Mouse (Mus musculus) neural tube, embryonic 15.5 days (tissue): ENCODE measurements around the gene Ttc26. TPM values are rescaled to one million over a fixed set of nuclear protein-coding genes. Genes with fewer than 3 reads are reported as not detected.

Experiments
- ATAC-seq: fragments of 200-750 bp; cut with Nextera tagmentation; 2 replicates; pipeline ENCODE4 v1.8.0; 2017; ENCODE audit warnings: mild to moderate bottlenecking, moderate TSS enrichment, moderate library complexity; ENCODE audit not compliant: low FRiP score
- H3K27ac ChIP-seq: fragments of 300-500 bp; sonication (generic); replicated peaks from 2 replicates; pipeline ENCODE4 v1.5.1; 2015; ENCODE audit warnings: mild to moderate bottlenecking, inconsistent platforms
- H3K27me3 ChIP-seq: fragments of 300-500 bp; sonication (generic); replicated peaks from 2 replicates; pipeline ENCODE4 v1.6.1; 2015; ENCODE audit warnings: inconsistent platforms
- H3K36me3 ChIP-seq: fragments of 300-500 bp; sonication (generic); 2 replicates; pipeline ENCODE4 v1.6.1; 2015; ENCODE audit warnings: inconsistent platforms
- H3K4me1 ChIP-seq: fragments of 300-500 bp; sonication (generic); 2 replicates; pipeline ENCODE4 v1.6.1; 2015; ENCODE audit warnings: inconsistent platforms
- H3K4me2 ChIP-seq: fragments of 300-500 bp; sonication (generic); 2 replicates; pipeline ENCODE4 v1.6.1; 2015; ENCODE audit warnings: inconsistent platforms, mild to moderate bottlenecking, moderate library complexity
- H3K4me3 ChIP-seq: fragments of 300-500 bp; sonication (generic); replicated peaks from 2 replicates; pipeline ENCODE4 v1.5.1; 2015; ENCODE audit warnings: mild to moderate bottlenecking, inconsistent platforms
- H3K9ac ChIP-seq: fragments of 300-500 bp; sonication (generic); replicated peaks from 2 replicates; pipeline ENCODE4 v1.6.1; 2015; ENCODE audit warnings: mild to moderate bottlenecking, inconsistent platforms
- H3K9me3 ChIP-seq: fragments of 300-500 bp; sonication (generic); replicated peaks from 2 replicates; pipeline ENCODE4 v1.6.1; 2016; ENCODE audit warnings: inconsistent platforms
- WGBS: fragments of 180-500 bp; shearing (Covaris S2); methylation state at CpG from one replicate; pipeline ENCODE4 v1.1.7; 2015; ENCODE audit warnings: mixed read lengths; 5-methylcytosine and 5-hydroxymethylcytosine counted together
- polyA plus RNA-seq: library from polyadenylated mRNA; unstranded; fragments of >200 nt; fragmentation: Nextera tagmentation; extraction: Ambion mirVana; gene quantifications from 2 replicates; pipeline ENCODE4 v1.2.1, GENCODE M21; 2015

Gene Ttc26
- polyA plus RNA-seq, result 4.5 and 4.8 TPM in 2 replicates

- Histone ChIP-seq H3K27ac (peak within 1 kb of the TSS; percentile 86), H3K9ac (peak within 1 kb of the TSS; percentile 65), H3K9me3 (no peaks in the 10 kb centered on the region), H3K4me2 (peak within 1 kb of the TSS; percentile 83), H3K4me3 (peak within 1 kb of the TSS; percentile 76), H3K4me1 (peaks cover 13% of the 10 kb centered on the region), H3K27me3 (no peaks in the 10 kb centered on the region), H3K36me3 (0 out of 2 replicates have a peak, but pooled peaks cover 9% of the 10 kb centered on the region)
- peak; percentile 95 for ATAC-seq
- WGBS, result under 1% methylated on average over 26 of the region's 26 CpGs
Measured at GRCm38 (mm10) chr6:38381129-38381771, at the start of gene Ttc26. TSS of gene Ttc26 (plus strand) at chr6:38381469.

- H3K27ac ChIP-seq, result no peak overlapping the region
- no peaks in the 10 kb centered on the region for H3K36me3 ChIP-seq
- H3K4me2 ChIP-seq, result no peak overlapping the region
- no peak for ATAC-seq
- H3K9me3 ChIP-seq, result no peaks in the 10 kb centered on the region
- H3K27me3 ChIP-seq, result no peaks in the 10 kb centered on the region
- no peaks in the 10 kb centered on the region for H3K4me1 ChIP-seq
- WGBS, result 80% methylated on average over 6 of the region's 6 CpGs
- H3K4me3 ChIP-seq, result no peak overlapping the region
- no peak overlapping the region for H3K9ac ChIP-seq
Measured at GRCm38 (mm10) chr6:38335264-38335663, 46.0 kb upstream of the Ttc26 start.

GRCm38 (mm10) chr6:38337166-38337705 lies 44.0 kb upstream of the Ttc26 start:
- H3K9me3 ChIP-seq, result no peaks in the 10 kb centered on the region
- ATAC-seq, result no peak
- H3K4me1 ChIP-seq, result no peaks in the 10 kb centered on the region
- no peaks in the 10 kb centered on the region for H3K27me3 ChIP-seq
- H3K4me3 ChIP-seq, result no peak overlapping the region
- no peak overlapping the region for H3K27ac ChIP-seq
- no peak overlapping the region for H3K9ac ChIP-seq
- no peak overlapping the region for H3K4me2 ChIP-seq
- H3K36me3 ChIP-seq, result no peaks in the 10 kb centered on the region
- WGBS, result 96% methylated on average over 4 of the region's 4 CpGs

- H3K27ac ChIP-seq, result no peak overlapping the region
- no peak overlapping the region for H3K4me3 ChIP-seq
- H3K9ac ChIP-seq, result no peak overlapping the region
- no peaks in the 10 kb centered on the region for H3K9me3 ChIP-seq
- WGBS, result 82% methylated on average over 6 of the region's 6 CpGs
- no peaks in the 10 kb centered on the region for H3K27me3 ChIP-seq
- no peaks in the 10 kb centered on the region for H3K4me1 ChIP-seq
- no peak for ATAC-seq
- H3K4me2 ChIP-seq, result no peak overlapping the region
- no peaks in the 10 kb centered on the region for H3K36me3 ChIP-seq
Measured at GRCm38 (mm10) chr6:38337951-38338350, 43.3 kb upstream of the Ttc26 start.

- no peak for ATAC-seq
- Histone ChIP-seq H3K36me3 (no peaks in the 10 kb centered on the region), H3K27me3 (no peaks in the 10 kb centered on the region), H3K4me1 (no peaks in the 10 kb centered on the region), H3K9ac (no peak overlapping the region), H3K27ac (no peak overlapping the region), H3K4me2 (no peak overlapping the region), H3K9me3 (no peaks in the 10 kb centered on the region), H3K4me3 (no peak overlapping the region)
- 70% methylated on average over 2 of the region's 2 CpGs for WGBS
Measured at GRCm38 (mm10) chr6:38339078-38339477, 42.2 kb upstream of the Ttc26 start.

GRCm38 (mm10) chr6:38341751-38342665 lies 39.3 kb upstream of the Ttc26 start:
- Histone ChIP-seq H3K27me3 (no peaks in the 10 kb centered on the region), H3K4me2 (no peak overlapping the region), H3K36me3 (no peaks in the 10 kb centered on the region), H3K9me3 (no peaks in the 10 kb centered on the region), H3K27ac (no peak overlapping the region), H3K4me3 (no peak overlapping the region), H3K9ac (no peak overlapping the region), H3K4me1 (no peaks in the 10 kb centered on the region)
- ATAC-seq, result no peak
- 71% methylated on average over 11 of the region's 11 CpGs for WGBS

- WGBS, result 85% methylated on average over 8 of the region's 8 CpGs
- no peak for ATAC-seq
- no peaks in the 10 kb centered on the region for H3K9me3 ChIP-seq
Measured at GRCm38 (mm10) chr6:38342666-38342992, 38.6 kb upstream of the Ttc26 start.

GRCm38 (mm10) chr6:38343581-38343980 lies 37.7 kb upstream of the Ttc26 start:
- H3K36me3 ChIP-seq, result no peaks in the 10 kb centered on the region
- no peak overlapping the region for H3K4me2 ChIP-seq
- H3K27ac ChIP-seq, result no peak overlapping the region
- no peaks in the 10 kb centered on the region for H3K27me3 ChIP-seq
- no peaks in the 10 kb centered on the region for H3K9me3 ChIP-seq
- H3K4me3 ChIP-seq, result no peak overlapping the region
- no peak for ATAC-seq
- WGBS, result 53% methylated on average over 3 of the region's 3 CpGs
- no peak overlapping the region for H3K9ac ChIP-seq
- H3K4me1 ChIP-seq, result no peaks in the 10 kb centered on the region

More at GRCm38 (mm10) chr6:38342666-38342992, 38.6 kb upstream of the Ttc26 start:
- H3K4me1 ChIP-seq, result no peaks in the 10 kb centered on the region
- no peak overlapping the region for H3K27ac ChIP-seq
- no peak overlapping the region for H3K4me3 ChIP-seq
- no peaks in the 10 kb centered on the region for H3K27me3 ChIP-seq
- no peak overlapping the region for H3K9ac ChIP-seq
- no peak overlapping the region for H3K4me2 ChIP-seq
- H3K36me3 ChIP-seq, result no peaks in the 10 kb centered on the region

GRCm38 (mm10) chr6:38344006-38344670 lies 37.1 kb upstream of the Ttc26 start:
- WGBS, result 87% methylated on average over 7 of the region's 7 CpGs
- no peak for ATAC-seq
- H3K4me3 ChIP-seq, result no peak overlapping the region
- H3K27me3 ChIP-seq, result no peaks in the 10 kb centered on the region
- no peaks in the 10 kb centered on the region for H3K4me1 ChIP-seq
- H3K4me2 ChIP-seq, result no peak overlapping the region
- H3K27ac ChIP-seq, result no peak overlapping the region
- H3K9me3 ChIP-seq, result no peaks in the 10 kb centered on the region
- no peaks in the 10 kb centered on the region for H3K36me3 ChIP-seq
- no peak overlapping the region for H3K9ac ChIP-seq

GRCm38 (mm10) chr6:38345796-38346195 lies 35.5 kb upstream of the Ttc26 start:
- H3K4me2 ChIP-seq, result no peak overlapping the region
- no peaks in the 10 kb centered on the region for H3K36me3 ChIP-seq
- H3K9me3 ChIP-seq, result no peaks in the 10 kb centered on the region
- no peak overlapping the region for H3K27ac ChIP-seq
- H3K4me1 ChIP-seq, result no peaks in the 10 kb centered on the region
- H3K27me3 ChIP-seq, result peaks cover 7% of the 10 kb centered on the region; the same call in 1 of the 2 replicates
- WGBS, result 61% methylated on average over 7 of the region's 7 CpGs
- H3K4me3 ChIP-seq, result no peak overlapping the region
- no peak for ATAC-seq
- H3K9ac ChIP-seq, result no peak overlapping the region

GRCm38 (mm10) chr6:38347875-38348274 lies 33.4 kb upstream of the Ttc26 start:
- H3K9ac ChIP-seq, result no peak overlapping the region
- H3K4me3 ChIP-seq, result no peak overlapping the region
- H3K36me3 ChIP-seq, result no peaks in the 10 kb centered on the region
- no peak overlapping the region for H3K4me2 ChIP-seq
- peaks cover 24% of the 10 kb centered on the region for H3K27me3 ChIP-seq
- 77% methylated on average over 5 of the region's 5 CpGs for WGBS
- no peak overlapping the region for H3K27ac ChIP-seq
- no peaks in the 10 kb centered on the region for H3K9me3 ChIP-seq
- H3K4me1 ChIP-seq, result no peaks in the 10 kb centered on the region
- no peak for ATAC-seq
